Mouse (Mus musculus) neural tube, embryonic 10.5 days (tissue): Measurements from ENCODE around the gene Poc5.

Experiments used
- DNase-seq: peaks from one replicate; pipeline ENCODE4 v3.0.0-alpha.2; 2017; ENCODE audit warnings: low spot score; ENCODE audit errors: extremely low spot score

The Poc5 gene

GRCm38 (mm10) chr13:96431595-96432156 is 43.6 kb downstream of the Poc5 start:
- peak; percentile 86 for DNase-seq

DNA sequence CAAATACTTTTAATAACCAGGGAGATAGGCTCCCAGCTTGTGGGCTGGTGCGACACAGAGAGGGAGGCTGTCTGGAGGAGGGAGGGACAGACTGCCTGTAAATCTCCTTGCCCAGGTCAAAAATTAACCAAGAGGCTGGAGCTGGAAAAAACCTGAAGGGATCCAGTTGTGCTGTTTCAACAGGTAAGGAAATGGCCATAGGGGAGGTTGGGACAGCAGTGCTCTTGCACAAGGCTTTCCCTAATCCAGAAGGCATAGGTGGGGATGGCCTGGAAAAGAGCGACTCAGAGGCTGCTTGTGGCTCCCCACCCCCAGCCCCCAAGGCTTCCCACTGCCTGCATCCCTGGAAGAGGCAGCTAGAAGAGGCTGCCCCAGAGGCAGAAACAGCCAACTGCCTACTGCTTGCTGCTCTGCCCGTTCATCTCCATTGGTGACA is 44.3 kb downstream of the Poc5 start:
- no peak for DNase-seq

GRCm38 (mm10) chr13:96433041-96433440 is 44.9 kb downstream of the Poc5 start:
- DNase-seq, result no peak

DNA sequence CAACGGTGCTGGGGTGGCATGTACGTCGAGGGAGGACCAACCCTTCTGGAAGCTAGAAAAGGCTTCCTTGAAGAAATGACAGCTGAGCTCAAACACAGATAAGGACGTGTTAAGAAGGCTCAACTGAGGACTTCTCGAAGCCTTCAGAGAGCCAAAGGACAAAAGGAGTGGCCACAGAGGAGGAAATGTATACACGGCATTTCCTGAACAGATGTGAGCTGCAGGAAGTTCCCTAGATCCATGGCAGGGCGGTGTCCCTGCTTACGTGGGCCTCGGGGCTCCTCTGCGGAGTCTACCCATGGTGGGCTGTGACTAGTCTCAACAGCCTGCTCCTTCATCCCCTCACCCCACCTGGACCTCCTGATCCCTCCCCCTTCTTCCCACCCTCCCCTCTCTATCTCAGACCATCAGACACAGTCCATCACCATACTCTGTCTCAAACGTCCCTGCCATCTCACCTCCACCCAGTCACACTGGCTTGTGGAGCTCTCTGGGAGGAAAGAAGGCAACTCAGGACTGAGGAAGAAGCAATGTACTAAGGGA is 45.6 kb downstream of the Poc5 start:
- DNase-seq, result no peak

GRCm38 (mm10) chr13:96434899-96435331 is 46.8 kb downstream of the Poc5 start:
- peak; percentile 28 for DNase-seq

DNA sequence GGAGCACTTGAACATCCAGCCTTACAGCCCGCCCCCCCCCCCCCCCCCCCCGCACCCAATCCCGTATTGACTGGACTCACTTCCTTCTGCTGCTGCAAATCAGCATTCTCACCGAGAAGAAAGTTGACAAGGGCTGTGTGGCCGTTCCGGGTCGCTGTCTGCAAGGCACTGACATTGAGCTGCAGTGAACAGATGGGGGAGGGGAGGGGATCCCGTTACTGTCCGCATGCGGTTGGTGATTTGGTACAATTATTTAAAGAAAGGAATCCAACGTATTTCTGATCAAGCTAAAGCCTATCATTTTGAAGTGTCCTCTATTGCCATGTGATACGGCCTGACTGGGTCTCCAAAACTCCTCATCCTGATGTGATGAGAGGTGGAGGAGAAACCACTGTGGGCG is 47.7 kb downstream of the Poc5 start:
- DNase-seq, result no peak

DNA sequence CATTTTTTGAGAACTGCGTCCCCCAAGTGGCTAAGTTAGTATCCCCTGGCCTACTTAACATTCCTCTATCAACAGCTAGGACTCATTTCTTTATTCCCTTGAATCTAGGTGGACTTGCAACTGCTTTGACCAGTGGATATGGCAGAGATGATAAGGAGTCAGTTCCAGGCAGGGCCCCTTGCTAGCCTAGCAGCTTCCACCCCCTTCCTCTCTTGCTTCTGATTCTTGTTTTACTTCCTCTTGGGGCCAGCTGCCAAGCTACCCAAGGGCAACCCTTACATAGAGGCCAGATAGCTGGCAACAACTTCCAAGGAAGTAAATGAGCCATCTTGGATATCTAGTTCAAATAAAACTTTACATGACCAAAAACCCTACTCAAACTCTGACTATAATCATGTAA is 48.8 kb downstream of the Poc5 start:
- no peak for DNase-seq

DNA sequence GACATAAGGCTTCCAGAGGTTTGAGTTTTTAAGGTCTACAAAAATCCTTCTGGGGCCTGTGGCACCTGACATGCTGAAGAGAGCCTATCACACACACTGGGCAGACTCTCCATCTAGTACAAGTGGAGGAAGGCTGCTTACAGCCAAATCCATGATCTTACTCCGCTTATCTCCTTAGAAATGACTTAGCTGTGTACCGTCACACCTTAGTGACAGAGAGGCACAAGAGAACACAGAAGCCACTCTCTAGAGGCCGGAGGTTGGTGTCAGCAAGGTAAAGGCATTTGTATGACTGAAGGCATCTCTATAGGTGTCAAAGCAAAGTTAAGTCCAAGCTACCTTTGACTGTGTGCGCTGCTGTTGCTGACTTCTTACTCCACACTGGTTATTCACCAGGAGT is 52.3 kb downstream of the Poc5 start:
- no peak for DNase-seq

GRCm38 (mm10) chr13:96450205-96450856 is 62.2 kb downstream of the Poc5 start:
- no peak for DNase-seq

DNA sequence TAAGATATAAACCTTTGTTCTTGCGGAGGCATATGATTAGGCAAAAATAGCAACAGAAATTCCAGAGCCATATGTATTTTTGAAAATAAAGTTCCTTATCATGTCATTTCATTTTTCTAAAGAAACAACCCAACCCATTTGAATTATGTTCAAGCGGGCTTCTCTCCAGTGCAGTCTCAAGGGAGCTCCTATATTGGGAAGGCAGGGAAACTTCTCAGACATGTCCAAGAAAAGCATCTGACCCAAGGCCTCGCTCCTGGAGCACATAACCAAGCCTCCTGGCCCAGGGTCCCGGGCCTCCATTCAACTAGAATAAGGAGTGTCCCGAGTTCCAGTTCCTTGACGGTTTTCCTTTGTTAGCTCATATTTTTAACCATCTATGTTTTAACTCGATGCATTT is 62.8 kb downstream of the Poc5 start:
- no peak for DNase-seq

DNA sequence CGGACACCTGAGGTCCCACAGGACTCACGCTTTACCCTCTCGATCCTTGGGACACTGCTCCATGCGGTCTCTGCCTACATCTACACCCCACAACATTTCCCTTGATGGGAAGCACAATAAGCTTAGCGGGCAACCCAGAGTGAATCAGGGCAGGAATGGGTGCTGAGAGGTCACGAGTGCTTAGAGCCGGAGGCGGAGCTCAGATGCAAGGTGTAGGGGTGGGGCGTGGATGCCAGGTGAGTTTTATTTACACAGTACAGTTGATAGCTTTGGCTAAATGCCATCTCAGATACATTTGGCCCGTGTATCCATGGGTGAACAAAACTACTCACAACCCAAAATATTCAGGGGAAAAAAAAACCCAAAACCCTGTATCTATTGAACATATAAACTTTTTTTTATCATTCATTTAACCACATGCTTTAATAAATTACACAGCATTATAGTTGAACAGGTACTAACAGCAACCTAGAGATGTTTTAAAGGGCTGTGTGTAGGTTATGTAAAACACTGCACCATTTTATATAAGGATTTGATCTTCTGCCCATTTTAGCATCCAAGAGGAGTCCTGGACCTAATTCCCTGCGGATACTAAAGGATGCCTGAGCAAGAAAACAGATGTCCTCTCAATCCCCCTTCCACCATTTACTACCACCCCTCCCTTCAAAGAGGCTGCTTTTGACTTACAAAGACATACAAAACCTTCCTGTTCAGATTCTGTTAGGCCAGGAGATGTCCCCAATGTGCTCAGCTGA is 63.5 kb downstream of the Poc5 start:
- DNase-seq, result no peak

GRCm38 (mm10) chr13:96452621-96453020 is 64.5 kb downstream of the Poc5 start:
- no peak for DNase-seq

DNA sequence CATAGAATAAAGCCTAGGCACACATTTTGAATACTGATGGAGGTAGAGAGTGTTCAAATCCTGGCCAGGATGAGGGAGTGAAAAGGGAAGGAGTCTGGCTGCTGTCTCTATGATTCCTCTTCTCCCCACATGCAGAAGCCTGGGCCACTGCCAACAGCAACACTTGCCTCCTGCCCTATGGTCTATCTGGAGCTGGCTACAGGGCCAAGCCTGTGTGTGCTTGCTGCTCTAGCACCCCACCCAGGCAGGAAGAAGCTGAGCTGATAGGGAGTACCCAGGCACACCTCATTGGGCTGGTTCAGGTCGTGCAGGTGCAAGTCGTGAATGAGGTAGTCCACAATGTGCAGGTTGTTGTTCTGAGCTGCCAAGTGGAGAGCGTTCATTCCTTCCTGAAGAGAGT is 66.2 kb downstream of the Poc5 start:
- DNase-seq, result no peak

- DNase-seq, result no peak
Measured at GRCm38 (mm10) chr13:96457566-96457965, 69.5 kb downstream of the Poc5 start.

DNA sequence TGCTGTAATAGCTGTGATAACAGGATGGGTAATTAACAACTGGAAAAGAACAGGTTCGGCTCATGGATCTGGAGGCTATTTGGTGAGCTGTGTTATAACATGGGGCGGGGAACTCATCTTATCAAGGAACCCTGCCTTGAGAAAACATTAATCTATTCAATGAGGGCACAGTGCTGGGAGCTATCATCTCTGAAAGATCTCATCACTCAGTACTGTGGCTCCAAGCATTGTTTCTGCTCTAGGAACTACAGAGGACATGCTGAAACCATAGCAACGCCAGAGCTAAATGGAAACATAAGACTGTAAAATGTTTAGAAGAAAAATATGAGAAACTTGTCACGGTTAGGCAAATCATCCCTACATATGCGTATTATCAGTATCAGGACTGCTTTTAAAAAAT is 69.9 kb downstream of the Poc5 start:
- no peak for DNase-seq

- DNase-seq, result no peak
Measured at GRCm38 (mm10) chr13:96458606-96459005, 70.5 kb downstream of the Poc5 start.

DNA sequence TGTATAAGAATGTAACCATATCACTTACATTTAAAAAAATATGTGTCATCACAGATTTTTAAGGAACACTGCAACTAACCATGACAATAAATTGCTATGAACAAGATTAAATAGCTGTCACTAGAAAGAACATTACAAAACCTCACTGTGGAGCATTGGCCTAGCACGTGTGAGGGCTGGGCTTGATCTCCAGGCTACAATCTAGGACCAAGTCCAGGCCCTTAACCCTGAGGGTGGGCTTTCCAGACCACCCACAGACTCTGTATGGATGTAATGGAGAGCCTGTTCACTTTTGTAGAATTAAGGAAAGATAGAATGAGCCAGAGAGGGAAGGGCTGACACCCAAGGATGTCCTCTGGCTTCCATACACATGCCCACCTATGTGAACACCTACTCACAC is 74.5 kb downstream of the Poc5 start:
- no peak for DNase-seq

DNA sequence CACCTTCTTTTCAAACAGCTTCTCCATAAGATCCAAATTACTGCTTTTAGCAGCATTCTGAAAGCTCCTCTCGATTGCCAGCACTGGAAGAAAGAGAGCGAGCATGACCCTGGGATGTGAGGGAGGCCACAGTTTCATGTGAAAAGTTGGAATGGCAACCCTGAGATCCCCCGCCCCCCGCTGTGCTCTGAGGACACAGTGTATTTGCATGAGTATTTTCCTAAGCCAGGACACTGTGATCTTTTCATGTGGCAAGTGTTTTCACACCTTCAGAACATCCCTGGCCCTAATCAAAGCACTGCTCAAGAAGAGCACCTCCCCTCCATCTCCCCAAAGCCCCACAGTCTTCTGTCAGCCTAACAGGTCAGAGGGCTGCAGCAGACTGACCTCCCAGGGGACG is 77.2 kb downstream of the Poc5 start:
- no peak for DNase-seq
